In genomic region chr4:117550140-117550851, GRCm38 (mm10) we compare ENCODE assay signal across 1 mouse cellular context.
TF ChIP-seq lines count a peak whose summit lies in the region.

Eri3 (plus strand) TSS chr4:117550365.

TF ChIP-seq in CH12.LX, 34 proteins besides CTCF, POLR2A, EP300 and RAD21 (continued from another document):
- no peak; the same call in 1 of the 2 replicates for TF ChIP-seq NELFE (IDR thresholded peaks at IDR 0.05; ENCODE audit: low read depth, low read length)
- TF ChIP-seq KAT2A (IDR thresholded peaks at IDR 0.05; ENCODE audit: insufficient replicate concordance, low read length) = peak; percentile 95; the same call in 1 of the 2 replicates
- TF ChIP-seq MAZ (IDR thresholded peaks at IDR 0.05; ENCODE audit: low read depth, low read length) = no peak
- TF ChIP-seq ZMIZ1 (IDR thresholded peaks at IDR 0.05; ENCODE audit: low read depth, low read length) = 0 out of 2 replicates have a peak, but pooled peaks have one; percentile 41
- TF ChIP-seq ELF1 (IDR thresholded peaks at IDR 0.05; ENCODE audit: low read depth, low read length) = peak; percentile 51; the same call in 1 of the 2 replicates
- no peak for TF ChIP-seq POLR2AphosphoS2 (IDR thresholded peaks at IDR 0.05; ENCODE audit: low read depth, low read length)
- TF ChIP-seq MAFK (IDR thresholded peaks at IDR 0.05; ENCODE audit: insufficient replicate concordance, low read length) = no peak
- TF ChIP-seq USF1 (IDR thresholded peaks at IDR 0.05; ENCODE audit: low read depth, low read length) = no peak
- no peak for TF ChIP-seq CHD1 (IDR thresholded peaks at IDR 0.05; ENCODE audit: low read depth, low read length)
- TF ChIP-seq NRF1 (IDR thresholded peaks at IDR 0.05; ENCODE audit: low read depth, low read length) = peak; percentile 90
- no peak for TF ChIP-seq SMC3 (IDR thresholded peaks at IDR 0.05; ENCODE audit: low read depth, low read length)
TF ChIP-seq in CH12.LX: peak in this region for 16.
